Mouse (Mus musculus): ENCODE data around the gene Pip4k2a. TPM values are rescaled to one million over a fixed set of nuclear protein-coding genes. Genes with fewer than 3 reads are reported as not detected.

Pip4k2a gene
- total RNA-seq, 1 experiment from 2014 or later, result 25.3 TPM

- DNase-seq, result no peak
Observed at GRCm38 (mm10) chr2:18923806-18924595, 73.9 kb downstream of the Pip4k2a start.

GRCm38 (mm10) chr2:18923098-18923649 lies 74.8 kb downstream of the Pip4k2a start:
- no peak for DNase-seq

- no peak for DNase-seq
Observed at GRCm38 (mm10) chr2:18921570-18922180, 76.3 kb downstream of the Pip4k2a start.

- DNase-seq, result no peak
Observed at GRCm38 (mm10) chr2:18920461-18920877, 77.5 kb downstream of the Pip4k2a start.

GRCm38 (mm10) chr2:18919797-18920354 lies 78.0 kb downstream of the Pip4k2a start:
- no peak for DNase-seq

- DNase-seq, result no peak
Observed at GRCm38 (mm10) chr2:18917838-18918237, 80.1 kb downstream of the Pip4k2a start.

- peak; percentile 24 for DNase-seq
Observed at GRCm38 (mm10) chr2:18917380-18917750, 80.6 kb downstream of the Pip4k2a start.

GRCm38 (mm10) chr2:18916615-18917379 lies 81.1 kb downstream of the Pip4k2a start:
- peak; percentile 15 for DNase-seq

- DNase-seq, result no peak
Observed at GRCm38 (mm10) chr2:18916042-18916407, 81.9 kb downstream of the Pip4k2a start.

GRCm38 (mm10) chr2:18915372-18916041 lies 82.4 kb downstream of the Pip4k2a start:
- DNase-seq, result no peak

GRCm38 (mm10) chr2:18914750-18915149 lies 83.2 kb downstream of the Pip4k2a start:
- DNase-seq, result no peak

- no peak for DNase-seq
Observed at GRCm38 (mm10) chr2:18913642-18914041, 84.3 kb downstream of the Pip4k2a start.

GRCm38 (mm10) chr2:18911251-18911934 lies 86.5 kb downstream of the Pip4k2a start:
- DNase-seq, result no peak

GRCm38 (mm10) chr2:18910209-18910608 lies 87.7 kb downstream of the Pip4k2a start:
- no peak for DNase-seq

GRCm38 (mm10) chr2:18909713-18910112 lies 88.2 kb downstream of the Pip4k2a start:
- DNase-seq, result peak; percentile 38

- DNase-seq, result no peak
Observed at GRCm38 (mm10) chr2:18907269-18907668, 90.7 kb downstream of the Pip4k2a start.

- no peak for DNase-seq
Observed at GRCm38 (mm10) chr2:18906421-18907084, 91.4 kb downstream of the Pip4k2a start.

GRCm38 (mm10) chr2:18903301-18904068 lies 94.4 kb downstream of the Pip4k2a start:
- no peak for DNase-seq

GRCm38 (mm10) chr2:18901133-18901532 lies 96.8 kb downstream of the Pip4k2a start:
- no peak for DNase-seq

GRCm38 (mm10) chr2:18900635-18901034 lies 97.3 kb downstream of the Pip4k2a start:
- no peak for DNase-seq

All from adrenal gland, postnatal 14 days (tissue).